Mouse (Mus musculus) thymus, postnatal 14 days (tissue): Measurements from ENCODE around the gene Ralgapb.

Experiments used
- DNase-seq: peaks from one replicate; pipeline ENCODE4 v3.0.0; 2021

The Ralgapb gene

GRCm38 (mm10) chr2:158519800-158520199, 110.2 kb downstream of the Ralgapb start:
- DNase-seq = no peak

GRCm38 (mm10) chr2:158523060-158523459, 113.4 kb downstream of the Ralgapb start:
- DNase-seq = no peak

- DNase-seq = no peak
Observed at GRCm38 (mm10) chr2:158524129-158524860, 114.6 kb downstream of the Ralgapb start.

DNA sequence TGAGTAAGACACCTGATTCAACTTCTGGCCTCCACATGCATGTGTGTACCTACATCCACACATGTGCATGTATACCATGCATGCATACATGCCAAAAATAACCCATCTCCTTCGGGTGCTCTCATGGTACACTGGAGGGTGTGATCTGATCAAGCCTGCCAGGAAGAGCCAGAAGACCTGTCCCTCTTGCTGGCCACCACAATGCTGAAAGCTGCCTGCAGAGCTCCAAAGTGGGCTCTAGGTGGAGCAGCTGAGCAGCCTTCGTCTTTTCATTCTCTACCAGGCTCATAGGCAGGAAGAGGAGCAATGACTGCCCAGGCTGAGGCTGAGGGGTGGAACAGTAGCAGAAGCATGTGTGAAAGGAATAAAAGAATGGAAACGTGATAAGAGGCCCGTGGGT, 124.4 kb downstream of the Ralgapb start:
- peak; percentile 50 for DNase-seq

DNA sequence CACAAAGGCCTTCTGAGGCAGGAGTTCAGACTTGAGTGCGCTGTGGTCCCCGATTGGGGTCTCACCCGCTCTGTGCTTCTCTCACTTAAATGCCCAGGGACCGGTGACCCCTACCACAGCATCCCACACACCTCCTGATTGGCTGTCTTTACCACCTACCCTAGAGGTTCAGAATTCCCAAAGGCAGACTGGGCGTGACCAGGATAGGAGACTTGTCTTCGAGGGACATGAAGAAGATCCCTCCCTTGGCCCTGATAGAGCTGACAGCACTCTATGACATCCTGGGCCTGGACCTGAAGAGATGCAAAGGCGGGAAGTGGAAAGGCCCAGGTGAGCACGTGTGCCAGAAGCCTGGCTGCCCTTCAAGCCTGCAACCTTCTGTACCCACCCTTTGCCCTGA, 124.9 kb downstream of the Ralgapb start:
- no peak for DNase-seq

DNA sequence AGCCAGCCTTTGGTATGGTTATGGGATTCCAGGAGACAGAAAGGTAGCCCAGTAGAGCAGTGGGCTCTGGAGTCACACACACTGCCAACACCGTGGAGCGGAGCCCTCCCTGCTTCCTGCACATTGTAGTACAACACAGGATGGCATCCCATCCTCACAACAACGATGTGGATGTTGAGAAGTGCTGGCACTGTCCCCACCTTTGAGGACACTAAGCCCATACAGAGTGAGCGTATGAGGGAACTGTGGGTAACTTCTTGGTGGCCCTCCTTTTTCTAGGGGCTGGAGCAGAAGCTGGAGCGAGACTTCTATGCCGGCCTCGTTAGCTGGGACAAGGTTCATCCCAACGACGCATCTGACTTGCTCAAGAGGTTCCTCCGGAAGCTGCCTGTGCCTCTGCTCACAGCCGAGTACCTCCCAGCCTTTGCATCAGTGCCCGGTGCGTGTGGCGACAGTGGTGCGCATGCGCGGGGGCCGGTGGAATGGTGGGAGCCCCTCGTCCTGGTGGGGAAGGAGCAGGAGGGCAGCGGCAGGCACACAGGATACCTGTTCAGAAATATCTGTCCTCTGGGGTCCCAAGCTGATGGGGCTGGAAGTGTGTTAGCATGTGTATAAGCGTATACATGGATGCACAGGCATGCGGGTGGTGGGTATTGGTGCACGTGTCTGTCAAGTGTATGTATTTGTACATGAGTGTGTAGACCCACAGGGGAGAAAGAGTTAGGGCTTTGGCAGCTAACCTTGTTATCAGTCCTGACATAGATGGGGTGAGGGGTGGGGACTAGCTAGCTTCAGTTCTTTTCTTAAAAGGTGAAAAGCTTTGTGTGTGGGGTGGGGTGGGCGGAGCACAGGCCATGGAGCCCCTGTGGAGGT, 130.0 kb downstream of the Ralgapb start:
- peak; percentile 48 for DNase-seq

DNA sequence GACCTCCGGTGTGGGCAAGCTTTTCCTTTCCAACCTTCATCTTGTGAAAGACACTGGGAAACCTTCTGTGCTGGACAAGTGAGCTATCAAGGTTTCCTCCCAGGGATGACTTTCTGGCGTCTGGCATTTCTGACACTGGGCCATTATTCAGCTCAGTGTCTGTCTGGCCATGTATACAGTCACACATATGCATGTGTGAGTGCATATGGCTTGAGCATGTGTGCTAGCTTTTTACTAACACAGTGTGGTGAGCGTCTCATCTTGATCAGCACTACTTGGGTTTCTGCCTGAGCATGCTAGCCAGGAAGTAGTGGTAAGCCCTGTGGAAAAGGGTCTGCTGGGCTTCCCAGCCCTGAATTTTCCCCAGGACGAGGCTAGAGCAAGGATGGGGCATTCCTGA, 131.6 kb downstream of the Ralgapb start:
- DNase-seq = no peak

- no peak for DNase-seq
Observed at GRCm38 (mm10) chr2:158545266-158545665, 135.6 kb downstream of the Ralgapb start.

- DNase-seq = peak; percentile 80
Observed at GRCm38 (mm10) chr2:158546751-158547150, 137.1 kb downstream of the Ralgapb start.
